Mouse (Mus musculus) liver, embryonic 15.5 days (tissue): ENCODE data around the gene B230217C12Rik. TPM values are rescaled to one million over a fixed set of nuclear protein-coding genes. Genes with fewer than 3 reads are reported as not detected.
A peak's percentile ranks its signal among the peaks of the same experiment; 100 is the strongest.

Source experiments
- ATAC-seq: fragments of 200-750 bp; cut with Nextera tagmentation; 2 replicates; pipeline ENCODE4 v1.8.0; 2017; ENCODE audit warnings: moderate number of reproducible peaks, mild to moderate bottlenecking, moderate library complexity; ENCODE audit not compliant: insufficient read depth
- H3K27ac ChIP-seq: fragments of 300-500 bp; sonication (generic); replicated peaks from 2 replicates; pipeline ENCODE4 v1.5.1; 2015; ENCODE audit warnings: mild to moderate bottlenecking, inconsistent platforms
- H3K27me3 ChIP-seq: fragments of 300-500 bp; sonication (generic); 2 replicates; pipeline ENCODE4 v1.6.1; 2015; ENCODE audit warnings: mild to moderate bottlenecking, inconsistent platforms
- H3K36me3 ChIP-seq: fragments of 300-500 bp; sonication (generic); replicated peaks from 2 replicates; pipeline ENCODE4 v1.6.1; 2015; ENCODE audit warnings: moderate library complexity, mild to moderate bottlenecking, inconsistent platforms
- H3K4me1 ChIP-seq: fragments of 300-500 bp; sonication (generic); replicated peaks from 2 replicates; pipeline ENCODE4 v1.6.1; 2015; ENCODE audit warnings: inconsistent platforms
- H3K4me2 ChIP-seq: fragments of 300-500 bp; sonication (generic); 2 replicates; pipeline ENCODE4 v1.6.1; 2015; ENCODE audit warnings: moderate library complexity, mild to moderate bottlenecking, inconsistent platforms
- H3K4me3 ChIP-seq: fragments of 300-500 bp; sonication (generic); replicated peaks from 2 replicates; pipeline ENCODE4 v1.5.1; 2015; ENCODE audit warnings: mild to moderate bottlenecking, inconsistent platforms
- H3K9ac ChIP-seq: fragments of 300-500 bp; sonication (generic); 2 replicates; pipeline ENCODE4 v1.6.1; 2015; ENCODE audit warnings: moderate library complexity, mild to moderate bottlenecking, inconsistent platforms
- H3K9me3 ChIP-seq: fragments of 300-500 bp; sonication (generic); replicated peaks from 2 replicates; pipeline ENCODE4 v1.6.1; 2016; ENCODE audit warnings: inconsistent platforms
- WGBS: fragments of 180-500 bp; shearing (Covaris S2); methylation state at CpG from one replicate; pipeline ENCODE4 v1.1.7; 2015; ENCODE audit warnings: mixed read lengths; ENCODE audit not compliant: insufficient replicate concordance; 5-methylcytosine and 5-hydroxymethylcytosine counted together
- polyA plus RNA-seq: library from polyadenylated mRNA; unstranded; fragments of >200 nt; fragmentation: Nextera tagmentation; extraction: Ambion mirVana; gene quantifications from 2 replicates; pipeline ENCODE4 v1.2.1, GENCODE M21; 2015

B230217C12Rik gene
- polyA plus RNA-seq, 1 experiment from 2014 or later: 0.39 TPM

DNA sequence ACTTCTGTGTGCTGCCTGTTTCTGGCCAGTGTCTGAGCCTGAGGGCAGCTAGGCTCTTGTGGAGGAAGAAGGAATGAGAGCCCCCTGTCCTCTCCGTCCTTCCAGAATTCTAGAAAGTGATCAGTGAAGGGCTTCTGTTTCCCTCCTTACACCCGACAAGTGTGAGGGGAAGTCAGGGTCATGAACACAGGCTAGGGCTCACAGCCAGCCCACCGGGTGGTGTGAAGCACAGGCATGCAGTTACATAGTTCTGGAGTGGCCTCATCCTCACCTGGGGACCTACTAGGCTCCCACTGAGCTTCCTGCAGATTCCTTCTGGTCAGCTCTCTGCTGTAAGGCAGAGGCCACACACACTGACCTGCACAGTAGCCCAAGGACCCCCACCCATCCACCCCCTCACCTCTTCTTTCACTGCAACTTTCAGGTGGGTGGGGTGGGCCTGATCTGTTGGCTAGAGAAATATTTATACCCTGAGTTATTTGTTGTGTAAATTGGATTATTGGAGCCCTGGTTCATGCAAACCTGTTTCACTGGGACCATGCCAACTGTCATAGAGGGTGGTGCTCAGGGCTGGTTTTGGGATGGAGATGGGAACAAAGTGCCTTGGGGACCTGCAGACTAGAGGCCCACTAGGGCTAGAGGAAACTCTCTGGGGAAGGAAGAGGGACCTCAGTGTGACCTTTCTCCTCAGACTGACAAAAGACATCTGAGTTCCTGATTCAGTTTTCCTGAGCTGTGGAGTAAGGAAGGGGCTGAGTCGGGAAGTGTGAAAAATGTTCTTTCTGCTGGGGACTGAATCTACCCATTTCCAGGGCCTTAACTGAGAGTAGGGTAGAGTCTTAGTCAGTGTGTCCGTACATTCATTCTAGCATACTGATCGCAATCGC is 31.1 kb upstream of the B230217C12Rik start:
- no peaks in the 10 kb centered on the region for H3K27me3 ChIP-seq
- H3K4me2 ChIP-seq: no peak overlapping the region
- H3K27ac ChIP-seq: peak overlapping the region; percentile 24; the same call in 1 of the 2 replicates
- WGBS: 52% methylated on average over 7 of the region's 7 CpGs
- H3K9me3 ChIP-seq: no peaks in the 10 kb centered on the region
- no peak overlapping the region for H3K9ac ChIP-seq
- H3K4me3 ChIP-seq: no peak overlapping the region
- ATAC-seq: no peak
- peaks cover 6% of the 10 kb centered on the region; the same call in 1 of the 2 replicates for H3K36me3 ChIP-seq
- peaks cover 87% of the 10 kb centered on the region for H3K4me1 ChIP-seq

DNA sequence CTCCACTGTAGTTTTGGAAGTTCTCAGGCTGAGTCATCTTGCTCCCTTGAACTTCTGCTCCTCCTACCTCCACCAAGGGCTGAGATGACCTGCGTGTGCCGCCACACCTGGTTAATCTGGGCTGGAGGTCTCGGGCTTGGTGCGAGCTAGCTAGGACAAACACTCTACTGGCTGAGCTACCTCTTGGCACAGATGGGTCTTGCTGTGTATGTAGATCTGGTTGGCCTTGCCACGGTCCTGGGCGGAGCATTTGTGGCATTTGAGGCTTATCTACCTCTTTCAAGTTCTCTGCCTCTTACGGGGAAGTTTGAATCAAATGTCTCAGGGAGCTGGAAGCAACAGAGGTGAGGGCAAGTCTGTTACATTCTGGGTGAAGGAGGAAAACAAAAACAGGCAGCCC is 30.2 kb upstream of the B230217C12Rik start:
- Histone ChIP-seq H3K27me3 (no peaks in the 10 kb centered on the region), H3K4me1 (peaks cover 87% of the 10 kb centered on the region), H3K9ac (no peak overlapping the region), H3K27ac (no peak overlapping the region), H3K9me3 (no peaks in the 10 kb centered on the region), H3K4me3 (no peak overlapping the region), H3K36me3 (peaks cover 6% of the 10 kb centered on the region; the same call in 1 of the 2 replicates), H3K4me2 (no peak overlapping the region)
- no peak for ATAC-seq
- 47% methylated on average over 7 of the region's 7 CpGs for WGBS

DNA sequence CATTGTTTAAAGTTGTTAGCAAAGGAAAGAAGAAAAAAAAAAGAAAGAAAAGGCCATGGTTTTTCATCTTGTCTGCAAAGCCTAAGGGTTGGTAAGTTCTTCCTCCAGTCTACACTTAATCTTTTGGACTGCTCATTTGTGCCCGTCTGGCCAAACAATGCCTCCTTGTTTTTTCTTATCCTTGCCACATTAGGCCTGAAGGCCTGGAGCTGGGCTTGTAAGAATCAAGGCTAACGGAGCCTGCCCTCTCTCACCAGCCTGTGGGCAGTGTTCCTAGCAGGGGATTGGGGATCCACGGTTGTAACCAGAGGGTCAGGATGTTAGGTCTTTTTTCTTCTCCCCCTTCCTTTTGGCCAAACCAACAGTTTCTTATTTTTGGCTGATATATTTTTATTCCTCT is 29.6 kb upstream of the B230217C12Rik start:
- Histone ChIP-seq H3K27me3 (no peaks in the 10 kb centered on the region), H3K4me2 (no peak overlapping the region), H3K9me3 (no peaks in the 10 kb centered on the region), H3K4me3 (no peak overlapping the region), H3K4me1 (peaks cover 87% of the 10 kb centered on the region), H3K27ac (no peak overlapping the region), H3K36me3 (peaks cover 10% of the 10 kb centered on the region), H3K9ac (no peak overlapping the region)
- 57% methylated on average over 3 of the region's 3 CpGs for WGBS
- no peak for ATAC-seq

DNA sequence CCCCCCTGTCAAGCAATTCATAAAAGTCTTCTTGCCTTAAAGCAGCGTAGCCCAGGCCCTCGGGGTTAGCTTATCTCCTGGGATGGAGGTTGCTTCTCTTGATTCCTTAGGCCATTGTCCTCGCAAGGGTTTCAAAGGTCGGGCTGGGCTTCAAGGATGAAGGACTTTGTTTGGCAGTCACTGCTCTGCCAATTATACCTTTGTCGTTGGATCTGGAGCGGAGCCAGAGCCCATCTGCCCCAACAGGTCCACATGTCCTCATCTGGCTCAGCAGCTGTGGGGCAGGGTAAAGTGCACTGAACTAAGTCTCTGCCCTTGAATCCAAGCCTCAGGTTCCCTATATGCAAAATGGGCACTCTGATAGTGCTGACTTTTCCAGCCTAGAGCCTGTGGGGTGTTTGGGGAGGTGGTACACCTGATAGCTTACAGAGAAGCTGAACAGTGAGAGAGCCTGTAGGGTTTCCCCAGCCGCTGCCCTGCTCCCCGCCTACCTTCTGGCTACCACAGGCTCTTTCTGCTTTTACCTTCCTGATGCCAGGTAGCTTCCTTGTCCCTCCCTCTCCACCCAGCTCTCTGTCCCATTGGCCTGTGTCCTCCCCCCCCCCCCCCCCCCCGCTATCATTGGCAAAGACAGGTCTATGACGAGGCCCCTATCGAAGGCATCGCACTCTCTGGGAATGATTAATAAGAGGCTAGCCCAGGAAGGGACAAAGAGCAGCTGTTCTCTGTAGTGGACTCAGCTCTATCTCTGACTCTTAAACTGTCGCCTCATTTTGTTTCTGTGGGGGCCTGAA is 28.8 kb upstream of the B230217C12Rik start:
- H3K36me3 ChIP-seq: peaks cover 12% of the 10 kb centered on the region
- peak; percentile 37 for ATAC-seq
- H3K27me3 ChIP-seq: no peaks in the 10 kb centered on the region
- H3K27ac ChIP-seq: peak overlapping the region; percentile 41; the same call in 1 of the 2 replicates
- H3K4me3 ChIP-seq: no peak overlapping the region
- 62% methylated on average over 12 of the region's 13 CpGs for WGBS
- H3K9ac ChIP-seq: no peak overlapping the region
- no peaks in the 10 kb centered on the region for H3K9me3 ChIP-seq
- H3K4me1 ChIP-seq: peaks cover 88% of the 10 kb centered on the region
- H3K4me2 ChIP-seq: peak overlapping the region; percentile 23; the same call in 1 of the 2 replicates

DNA sequence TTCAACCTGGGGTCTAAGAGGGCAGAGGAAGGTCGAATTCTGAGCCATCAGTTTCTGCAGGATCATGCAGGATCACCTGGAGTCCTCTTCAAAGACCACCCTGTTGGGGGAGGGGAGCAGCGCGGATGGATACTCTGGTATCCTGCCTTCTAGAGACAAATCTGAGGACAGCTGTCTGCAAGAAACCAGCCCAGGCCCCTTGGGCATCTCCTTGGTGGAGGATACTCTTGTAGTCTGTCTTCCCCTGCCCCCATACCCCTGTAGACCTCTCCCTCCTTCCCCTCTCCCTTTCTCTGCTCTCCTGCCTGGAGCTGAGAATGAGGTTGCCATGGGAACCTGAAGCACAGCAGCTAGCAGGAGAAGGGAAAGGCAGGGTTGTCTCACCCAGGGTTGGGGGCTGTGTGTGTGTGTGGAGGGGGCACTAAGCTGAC is 28.1 kb upstream of the B230217C12Rik start:
- ATAC-seq: no peak
- H3K27me3 ChIP-seq: no peaks in the 10 kb centered on the region
- no peaks in the 10 kb centered on the region for H3K9me3 ChIP-seq
- H3K27ac ChIP-seq: peak overlapping the region; percentile 33; the same call in 1 of the 2 replicates
- H3K9ac ChIP-seq: no peak overlapping the region
- no peak overlapping the region for H3K4me2 ChIP-seq
- H3K36me3 ChIP-seq: peaks cover 8% of the 10 kb centered on the region
- 53% methylated on average over 3 of the region's 3 CpGs for WGBS
- no peak overlapping the region for H3K4me3 ChIP-seq
- H3K4me1 ChIP-seq: peaks cover 94% of the 10 kb centered on the region

DNA sequence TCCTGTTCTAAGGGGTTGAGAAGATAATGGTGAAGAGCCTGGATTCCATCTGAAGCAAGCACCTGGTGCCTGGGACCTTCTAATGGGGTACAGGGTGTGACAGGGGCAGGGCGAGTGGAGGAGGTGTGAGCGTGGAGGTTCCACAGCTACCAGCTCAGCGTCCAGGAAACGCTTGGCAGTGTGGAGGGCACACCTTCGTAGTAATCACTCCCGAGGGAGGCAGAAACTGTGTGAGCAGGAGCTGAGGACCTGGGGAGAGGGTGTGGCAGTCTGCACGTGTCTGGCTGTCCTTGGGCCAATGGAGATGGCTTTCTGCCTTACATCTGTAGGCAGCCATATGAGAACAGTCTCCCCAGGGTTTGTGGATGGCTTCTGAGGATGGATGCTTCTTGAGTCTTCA is 27.5 kb upstream of the B230217C12Rik start:
- WGBS: 60% methylated on average over 7 of the region's 7 CpGs
- H3K9ac ChIP-seq: no peak overlapping the region
- H3K9me3 ChIP-seq: no peaks in the 10 kb centered on the region
- ATAC-seq: no peak
- no peaks in the 10 kb centered on the region for H3K27me3 ChIP-seq
- no peak overlapping the region for H3K4me3 ChIP-seq
- H3K36me3 ChIP-seq: peaks cover 8% of the 10 kb centered on the region
- H3K4me1 ChIP-seq: peaks cover 94% of the 10 kb centered on the region
- H3K4me2 ChIP-seq: no peak overlapping the region
- H3K27ac ChIP-seq: no peak overlapping the region

DNA sequence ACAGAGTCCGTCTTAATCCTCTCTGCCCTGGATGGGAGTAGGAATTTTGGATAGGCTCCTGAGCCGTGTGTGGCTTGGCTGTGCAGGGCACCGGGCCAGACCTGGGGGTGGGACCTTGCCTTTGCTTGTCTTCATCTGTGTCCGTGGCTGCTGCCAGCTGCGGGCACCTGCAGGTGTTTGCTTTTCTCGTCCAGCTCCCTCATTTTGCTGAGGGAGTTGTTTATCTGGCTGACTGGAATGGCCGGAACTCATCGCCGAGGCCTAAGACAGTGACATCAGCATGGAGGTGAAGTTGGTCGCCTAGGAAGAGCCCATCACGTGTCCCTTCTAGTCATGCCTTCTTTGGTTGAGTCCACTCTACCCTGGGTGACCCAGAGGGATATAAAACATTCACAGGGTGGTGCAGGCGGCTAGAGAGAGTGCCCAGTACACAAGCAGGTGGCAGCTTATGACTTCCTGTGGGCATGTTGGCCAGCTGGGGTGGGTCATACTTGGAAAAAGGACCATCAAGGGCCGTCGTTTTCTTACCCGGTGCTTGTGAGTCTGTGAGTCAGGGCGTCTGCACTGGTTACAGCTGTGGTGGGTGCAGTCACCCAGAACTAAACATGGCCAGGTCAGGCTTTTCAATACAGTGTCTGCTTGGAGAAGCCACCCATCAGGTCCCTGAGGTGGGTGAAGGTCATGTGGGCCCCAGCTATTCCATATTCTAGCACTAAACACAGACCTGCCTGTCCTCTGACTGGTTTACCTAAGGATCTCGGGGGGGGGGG is 26.6 kb upstream of the B230217C12Rik start:
- no peak overlapping the region for H3K27ac ChIP-seq
- peaks cover 94% of the 10 kb centered on the region for H3K4me1 ChIP-seq
- no peak overlapping the region for H3K4me2 ChIP-seq
- H3K4me3 ChIP-seq: no peak overlapping the region
- no peak for ATAC-seq
- WGBS: 68% methylated on average over 17 of the region's 17 CpGs
- no peak overlapping the region for H3K9ac ChIP-seq
- no peaks in the 10 kb centered on the region for H3K27me3 ChIP-seq
- H3K36me3 ChIP-seq: peaks cover 8% of the 10 kb centered on the region
- H3K9me3 ChIP-seq: no peaks in the 10 kb centered on the region

DNA sequence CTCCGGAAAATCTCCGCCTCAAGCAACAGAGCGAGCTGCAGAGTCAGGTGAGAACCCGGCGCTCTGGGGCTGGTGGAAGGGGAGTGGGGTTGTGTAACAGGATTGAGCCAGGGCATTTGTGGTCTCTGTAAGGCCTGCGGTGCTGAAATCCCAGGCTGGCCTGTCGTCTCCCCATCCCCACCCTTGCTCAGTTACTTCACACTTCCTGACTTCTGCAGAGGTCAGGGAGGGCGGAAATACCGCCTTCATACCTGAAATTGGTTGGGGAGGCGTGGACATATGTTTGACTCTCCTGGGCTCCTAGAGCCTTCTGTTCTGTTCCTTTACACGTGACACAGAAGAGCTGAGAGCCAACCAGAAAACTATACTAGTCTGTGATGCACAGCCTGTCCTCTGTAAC is 24.8 kb upstream of the B230217C12Rik start:
- peaks cover 11% of the 10 kb centered on the region for H3K36me3 ChIP-seq
- 0 out of 2 replicates have a peak overlapping the region, but pooled peaks have one; percentile 29 for H3K27ac ChIP-seq
- peaks cover 94% of the 10 kb centered on the region for H3K4me1 ChIP-seq
- 66% methylated on average over 11 of the region's 11 CpGs for WGBS
- ATAC-seq: no peak
- H3K4me3 ChIP-seq: no peak overlapping the region
- H3K9me3 ChIP-seq: no peaks in the 10 kb centered on the region
- H3K27me3 ChIP-seq: no peaks in the 10 kb centered on the region
- no peak overlapping the region for H3K4me2 ChIP-seq
- no peak overlapping the region for H3K9ac ChIP-seq

DNA sequence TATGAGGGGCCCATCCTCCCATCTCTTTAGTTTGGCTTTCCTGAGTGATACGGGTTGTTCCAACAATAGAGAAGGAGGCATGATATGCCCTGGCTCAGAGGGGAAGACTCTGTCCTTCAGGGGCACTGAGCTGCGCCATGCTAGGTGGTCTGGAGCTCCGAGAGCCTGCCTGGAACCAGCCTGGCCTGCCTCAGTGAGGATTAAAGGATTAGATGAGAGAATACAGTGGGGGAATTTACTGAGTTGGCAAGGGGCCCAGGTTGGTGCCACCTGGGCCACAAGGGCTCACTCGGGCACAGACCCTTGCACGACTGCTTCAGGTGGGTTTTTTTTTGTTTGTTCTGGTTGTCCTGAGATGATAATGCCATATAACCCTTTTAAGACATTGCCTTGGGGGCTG is 24.4 kb upstream of the B230217C12Rik start:
- no peak overlapping the region for H3K27ac ChIP-seq
- no peak overlapping the region for H3K9ac ChIP-seq
- H3K4me2 ChIP-seq: no peak overlapping the region
- ATAC-seq: no peak
- H3K4me3 ChIP-seq: no peak overlapping the region
- H3K27me3 ChIP-seq: no peaks in the 10 kb centered on the region
- no peaks in the 10 kb centered on the region for H3K9me3 ChIP-seq
- H3K36me3 ChIP-seq: peaks cover 11% of the 10 kb centered on the region
- 72% methylated on average over 5 of the region's 5 CpGs for WGBS
- peaks cover 95% of the 10 kb centered on the region for H3K4me1 ChIP-seq

DNA sequence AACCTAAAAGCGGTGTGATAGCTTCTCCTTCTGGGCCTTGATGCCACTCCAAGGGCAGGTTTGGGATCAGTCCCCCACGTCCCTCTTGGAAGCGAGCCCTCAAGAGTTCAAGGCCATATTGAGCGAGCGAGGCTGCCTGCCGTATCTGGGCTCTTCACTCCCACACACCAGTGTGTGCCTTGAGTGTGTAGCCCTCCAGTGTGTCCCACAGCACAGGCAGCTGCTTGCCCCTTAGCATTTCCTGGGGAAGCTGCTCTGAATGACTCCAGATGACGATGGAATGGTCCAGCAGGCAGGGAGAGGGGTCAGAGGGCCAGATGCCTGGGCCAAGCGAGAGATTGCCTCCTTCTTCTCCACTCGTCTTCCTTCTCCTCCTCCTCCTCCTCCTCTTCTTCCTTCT is 23.7 kb upstream of the B230217C12Rik start:
- Histone ChIP-seq H3K9me3 (no peaks in the 10 kb centered on the region), H3K4me2 (no peak overlapping the region), H3K9ac (no peak overlapping the region), H3K27me3 (no peaks in the 10 kb centered on the region), H3K4me3 (no peak overlapping the region), H3K36me3 (peaks cover 11% of the 10 kb centered on the region), H3K4me1 (peaks cover 97% of the 10 kb centered on the region), H3K27ac (0 out of 2 replicates have a peak overlapping the region, but pooled peaks have one; percentile 29)
- WGBS: 59% methylated on average over 9 of the region's 9 CpGs
- no peak for ATAC-seq
